Mouse (Mus musculus): ENCODE results near the gene Mchr1.

The Mchr1 gene

GRCm38 (mm10) chr15:81272305-81273053 lies 37.2 kb downstream of the Mchr1 start:
- DNase-seq (ENCODE audit: low read depth, low spot score) = no peak

- no peak for DNase-seq (ENCODE audit: low read depth, low spot score)
Observed at GRCm38 (mm10) chr15:81273361-81273760, 38.1 kb downstream of the Mchr1 start.

GRCm38 (mm10) chr15:81277928-81278327 lies 42.6 kb downstream of the Mchr1 start:
- peak; percentile 46 for DNase-seq (ENCODE audit: low read depth, low spot score)

GRCm38 (mm10) chr15:81278699-81279098 lies 43.4 kb downstream of the Mchr1 start:
- no peak for DNase-seq (ENCODE audit: low read depth, low spot score)

- no peak for DNase-seq (ENCODE audit: low read depth, low spot score)
Observed at GRCm38 (mm10) chr15:81284121-81284734, 48.9 kb downstream of the Mchr1 start.
